Mouse (Mus musculus): ENCODE results near the gene Zfp760. TPM values are rescaled to one million over a fixed set of nuclear protein-coding genes. Genes with fewer than 3 reads are reported as not detected.
"Not testable (repeated sequence)": the region's sequence is repeated elsewhere in the genome, so short reads cannot be mapped to it uniquely, and the experiment has no call there.

The Zfp760 gene
- polyA plus RNA-seq (2012) = 0.56 and 0.92 TPM in 2 replicates

DNA sequence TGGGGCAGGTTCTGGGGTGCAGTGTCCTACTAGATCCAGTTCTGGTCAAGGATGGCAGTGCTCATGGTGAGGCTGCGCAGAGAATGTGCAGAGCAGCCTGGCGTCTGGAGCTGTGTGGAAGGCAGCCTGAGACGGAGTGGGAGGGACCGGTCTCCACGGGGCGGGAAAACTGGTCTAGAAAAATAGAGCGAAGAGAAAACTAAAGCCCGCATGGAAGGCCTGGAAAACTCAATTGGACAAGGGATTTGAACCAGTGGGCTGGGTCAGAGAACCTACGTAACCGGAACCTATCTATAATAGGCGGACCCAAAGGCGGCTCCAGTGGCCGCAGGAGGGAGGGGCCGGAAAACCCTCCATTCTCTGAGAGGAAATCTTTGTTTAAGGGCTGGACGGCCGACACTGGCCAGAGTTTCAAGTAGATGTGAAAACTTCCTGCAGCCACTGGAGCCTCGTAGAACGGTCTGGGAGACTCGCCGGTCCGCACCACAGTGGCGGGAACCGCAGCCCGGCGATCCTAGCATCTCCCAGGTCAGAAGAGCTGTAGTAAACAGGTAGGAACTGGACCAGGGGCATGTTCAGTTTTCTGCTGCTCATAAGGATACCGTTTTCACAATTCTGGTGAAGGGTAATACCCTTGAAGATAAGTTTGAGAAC, at the start of gene Zfp760:
Gene Zfp760, plus strand, starts transcription at position 399 of the 654 bp plus-strand sequence.
- no peak for TF ChIP-seq GATA1 (IDR thresholded peaks at IDR 0.05; ENCODE audit: low read length)

DNA sequence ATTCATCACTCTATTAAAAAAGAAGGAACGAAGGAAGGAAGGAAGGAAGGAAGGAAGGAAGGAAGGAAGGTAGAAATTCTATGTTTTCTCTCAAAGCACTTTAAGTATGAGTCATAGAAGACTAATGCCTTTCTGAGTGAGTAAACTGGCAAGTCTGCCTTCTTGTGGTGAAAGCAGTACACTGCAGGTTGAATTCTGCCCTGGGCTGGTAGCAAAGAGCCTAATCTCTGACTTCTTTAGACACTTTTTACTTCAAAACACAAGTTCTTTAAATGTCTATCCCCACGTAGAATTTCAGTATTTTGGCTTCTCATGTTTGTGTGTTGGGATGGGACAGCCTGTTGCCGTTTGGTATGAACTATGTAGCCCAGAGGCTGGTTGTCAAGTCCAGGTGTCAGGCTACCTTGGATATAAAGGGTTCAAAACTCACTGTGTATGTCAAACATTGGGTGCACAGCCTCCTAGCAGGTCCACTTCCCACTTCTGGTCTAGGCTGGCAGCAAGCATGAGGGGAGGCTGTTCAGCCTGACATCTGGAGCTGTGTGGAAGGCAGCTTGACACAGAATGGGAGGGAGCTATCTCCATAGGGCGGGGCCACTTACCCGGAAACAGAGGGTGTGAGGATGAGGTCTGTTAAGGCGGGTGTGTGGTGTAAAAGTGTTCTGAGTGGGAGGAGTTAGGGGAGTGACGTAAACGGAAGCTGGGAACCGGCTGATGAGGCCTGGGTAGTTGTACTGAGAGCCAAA, 28.1 kb upstream of the Zfp760 start:
- no peak for TF ChIP-seq GATA1 (IDR thresholded peaks at IDR 0.05; ENCODE audit: low read length)

DNA sequence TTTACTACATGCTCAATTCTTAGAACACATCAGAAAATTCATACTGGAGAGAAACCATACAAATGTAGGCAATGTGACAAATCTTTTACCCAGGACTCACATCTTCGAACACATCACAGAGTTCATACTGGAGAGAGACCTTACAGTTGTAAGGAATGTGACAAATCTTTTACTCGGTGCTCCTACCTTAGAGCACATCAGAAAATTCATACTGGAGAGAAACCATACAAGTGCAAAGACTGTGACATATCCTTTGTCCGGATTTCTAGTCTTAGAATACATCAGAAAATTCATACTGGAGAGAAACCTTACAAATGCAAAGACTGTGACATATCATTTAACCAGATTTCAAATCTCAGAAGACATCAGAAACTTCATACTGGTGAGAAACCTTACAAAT, 16.0 kb upstream of the Zfp760 start, which contains the start of gene Gm10226:
Gene Gm10226, plus strand, starts transcription at position 301 of the 400 bp plus-strand sequence.
- TF ChIP-seq GATA1 (IDR thresholded peaks at IDR 0.05; ENCODE audit: low read length) = no peak

DNA sequence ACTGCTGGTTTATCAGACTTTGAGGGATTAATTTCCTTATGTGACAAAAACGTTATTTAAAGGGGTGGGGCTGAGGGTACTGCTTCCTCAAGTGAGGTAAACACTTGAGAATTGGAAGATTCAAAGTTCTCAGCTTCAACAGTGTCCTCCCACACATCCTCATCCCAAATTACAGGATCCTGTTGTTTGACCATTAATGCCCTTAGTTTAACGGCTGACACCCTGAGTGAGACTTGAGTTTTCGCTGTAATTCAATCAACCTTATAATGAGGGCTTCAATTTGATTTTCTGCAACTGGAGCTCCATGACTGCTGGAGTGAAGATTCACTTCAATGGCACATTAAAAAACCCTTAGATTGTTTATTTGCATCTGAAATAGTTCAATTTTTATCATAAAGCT, 14.2 kb upstream of the Zfp760 start:
- no peak for TF ChIP-seq GATA1 (IDR thresholded peaks at IDR 0.05; ENCODE audit: low read length)

DNA sequence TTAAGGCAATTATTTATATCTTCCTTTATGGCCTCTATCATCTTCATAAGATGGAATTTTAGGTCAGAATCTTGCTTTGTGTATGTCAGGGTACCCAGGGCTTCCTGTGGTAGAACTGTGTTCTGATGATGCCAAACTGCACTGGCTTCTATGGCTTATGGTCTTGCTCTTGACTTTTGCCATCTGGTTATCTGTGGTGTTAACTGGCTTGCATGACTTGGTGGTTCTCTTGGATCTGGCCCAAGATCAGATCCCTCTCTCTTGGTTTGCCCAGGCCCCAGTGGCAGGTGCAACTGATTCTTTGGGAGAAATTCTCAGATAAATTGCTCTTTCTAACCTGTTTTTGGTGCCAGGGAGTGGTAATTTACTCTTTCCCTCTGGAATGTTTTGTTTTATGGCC, 11.5 kb upstream of the Zfp760 start:
- no peak for TF ChIP-seq GATA1 (IDR thresholded peaks at IDR 0.05; ENCODE audit: low read length)

DNA sequence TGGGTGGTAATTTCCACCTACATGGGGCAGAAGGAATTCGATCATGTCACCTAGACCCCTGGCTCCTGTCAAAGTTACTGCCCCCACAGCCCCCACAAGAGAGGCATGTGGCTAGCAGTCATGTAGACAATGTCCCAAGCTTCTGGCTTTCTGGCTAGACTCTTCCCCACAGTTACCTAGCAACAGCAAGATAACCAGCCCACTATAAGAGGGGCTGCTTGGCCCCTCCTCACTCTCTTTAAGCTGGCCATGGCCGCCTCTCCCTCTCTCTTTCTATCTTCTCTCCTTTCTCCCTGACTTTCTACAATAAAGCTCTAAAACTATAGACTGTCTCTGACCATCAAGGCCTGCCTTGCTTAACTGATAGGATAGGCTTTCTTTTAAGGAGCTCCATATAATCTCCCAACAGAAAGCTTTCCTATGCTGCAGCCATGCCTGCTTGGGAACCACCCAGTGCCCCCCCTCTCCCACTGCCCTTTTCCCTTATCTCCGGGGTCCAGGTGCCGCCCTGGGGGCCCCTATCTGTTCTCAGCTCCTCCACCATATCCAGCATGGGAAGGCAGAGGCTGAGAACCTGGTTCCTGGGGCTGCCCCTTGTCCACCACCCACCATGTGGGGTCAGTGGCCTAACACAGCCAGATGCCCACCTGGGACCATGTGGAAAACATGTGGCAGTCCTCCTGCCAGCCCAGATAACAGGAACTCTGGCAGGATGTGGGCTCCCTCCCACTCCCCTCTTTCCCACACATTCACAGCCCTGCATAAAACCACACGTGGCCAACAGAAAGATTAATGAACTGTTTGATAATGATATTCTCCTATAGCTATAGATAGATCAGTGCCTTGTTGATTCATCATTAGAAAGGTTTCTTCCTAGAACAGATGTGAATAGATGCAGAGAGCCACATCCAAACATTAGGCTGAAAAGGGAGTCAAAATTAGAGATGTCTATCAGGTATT, 5.0 kb upstream of the Zfp760 start:
- peak; percentile 57 for TF ChIP-seq GATA1 (IDR thresholded peaks at IDR 0.05; ENCODE audit: low read length)

DNA sequence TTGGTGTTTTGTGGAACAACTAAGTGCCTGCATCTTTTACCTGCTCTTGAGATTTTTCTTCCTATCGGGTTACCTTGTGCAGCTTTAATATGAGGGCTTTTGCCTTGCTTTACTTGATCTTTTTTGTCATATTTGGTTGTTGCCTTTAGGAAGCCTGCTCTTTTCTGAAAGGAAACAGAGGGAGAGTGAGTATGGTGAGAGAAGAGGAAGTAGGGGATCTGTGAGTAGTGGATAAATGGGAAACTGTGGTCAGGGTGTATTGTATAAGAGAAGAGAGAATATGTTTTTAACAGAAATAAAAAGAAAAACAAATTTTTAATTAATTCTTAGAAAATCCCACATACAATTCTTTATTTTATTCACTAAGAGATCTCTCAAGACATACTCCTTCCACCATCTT, 4.1 kb upstream of the Zfp760 start:
- TF ChIP-seq GATA1 (IDR thresholded peaks at IDR 0.05; ENCODE audit: low read length) = no peak

DNA sequence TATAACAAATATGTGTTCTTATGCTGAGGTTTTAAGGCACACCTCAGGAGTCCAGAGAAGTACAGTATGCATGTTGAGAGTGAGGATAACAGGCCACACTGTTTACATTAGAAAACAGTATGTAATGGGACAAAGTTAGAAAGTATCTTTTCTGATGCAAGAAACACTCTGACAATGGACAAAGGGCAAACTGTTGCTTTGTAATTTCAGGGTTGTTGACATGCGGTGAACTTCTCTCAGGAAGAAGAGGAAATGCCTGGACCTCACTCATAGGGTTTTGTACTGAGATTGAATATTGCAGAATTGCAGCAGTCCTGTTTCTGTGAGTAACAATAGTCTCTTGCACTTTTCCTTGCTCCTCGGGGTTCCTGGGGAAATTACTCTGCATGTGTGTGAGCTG, 860 bp downstream of the Zfp760 start:
- no peak for TF ChIP-seq GATA1 (IDR thresholded peaks at IDR 0.05; ENCODE audit: low read length)

DNA sequence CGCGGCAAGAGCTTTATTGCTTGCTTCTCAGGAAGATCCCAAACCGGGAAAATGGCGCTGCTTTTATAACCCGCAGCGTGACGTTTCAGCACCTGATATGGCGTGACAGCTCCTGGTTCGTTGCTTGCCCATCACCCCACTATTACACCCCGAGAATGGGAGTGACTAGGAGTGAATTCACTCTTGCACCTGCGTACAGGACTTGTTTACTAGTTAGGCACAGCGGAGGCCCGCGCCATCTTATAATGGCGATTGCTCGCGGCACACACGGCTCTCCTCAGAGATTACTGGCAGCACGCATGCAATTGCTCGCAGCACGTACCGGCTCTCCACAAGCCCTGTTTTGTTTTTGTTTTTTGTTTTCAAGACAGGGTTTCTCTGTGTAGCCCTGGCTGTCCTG, 23.0 kb downstream of the Zfp760 start, which contains the start of gene Zfp229:
Gene Zfp229, plus strand, starts transcription at position 301 of the 400 bp plus-strand sequence.
- not testable (repeated sequence) for TF ChIP-seq GATA1 (IDR thresholded peaks at IDR 0.05; ENCODE audit: low read length)

DNA sequence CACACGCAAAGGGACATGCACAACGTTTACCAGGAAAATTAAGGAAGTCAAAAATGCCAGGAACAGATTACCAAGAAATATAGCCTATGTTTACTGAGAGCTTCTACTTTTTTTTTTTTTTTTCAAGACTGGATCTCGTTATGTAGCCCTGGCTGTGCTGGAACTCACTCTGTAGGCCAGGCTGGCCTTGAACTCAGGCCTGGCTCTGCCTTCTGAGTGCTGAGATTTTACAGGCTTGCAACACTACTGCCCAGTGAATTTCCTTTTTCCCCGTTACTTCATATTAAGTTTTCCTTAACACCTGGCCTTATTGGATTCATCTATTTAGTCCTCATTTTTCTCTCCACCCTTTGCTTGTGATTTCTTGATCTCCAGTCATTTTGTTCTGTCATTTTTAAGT, 25.5 kb downstream of the Zfp760 start:
- no peak for TF ChIP-seq GATA1 (IDR thresholded peaks at IDR 0.05; ENCODE audit: low read length)

DNA sequence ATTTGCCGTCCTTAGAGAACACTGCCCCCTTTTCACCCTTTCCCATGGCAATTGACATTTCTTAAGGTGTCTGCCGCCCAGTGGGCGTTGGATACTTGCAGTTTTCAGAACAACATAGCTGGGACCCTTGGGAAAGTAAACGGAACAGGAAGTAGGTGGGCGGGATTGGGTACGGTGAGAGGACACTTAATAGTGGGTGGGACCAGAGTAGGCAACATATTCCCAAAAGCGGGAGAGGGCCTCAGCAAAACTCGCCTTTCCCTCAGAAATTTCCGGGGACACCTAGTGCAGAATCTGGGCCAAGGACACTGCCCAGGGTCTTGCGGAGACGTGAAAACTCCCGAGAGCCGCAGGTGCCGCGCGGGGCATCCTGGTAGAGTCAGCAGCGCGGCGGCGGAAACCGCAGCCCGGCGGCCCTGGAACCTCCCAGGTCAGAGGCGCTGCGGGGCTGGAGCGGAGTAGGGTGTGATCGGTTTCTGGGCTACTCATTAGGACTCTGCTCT, 26.0 kb downstream of the Zfp760 start:
- TF ChIP-seq GATA1 (IDR thresholded peaks at IDR 0.05; ENCODE audit: low read length) = no peak

DNA sequence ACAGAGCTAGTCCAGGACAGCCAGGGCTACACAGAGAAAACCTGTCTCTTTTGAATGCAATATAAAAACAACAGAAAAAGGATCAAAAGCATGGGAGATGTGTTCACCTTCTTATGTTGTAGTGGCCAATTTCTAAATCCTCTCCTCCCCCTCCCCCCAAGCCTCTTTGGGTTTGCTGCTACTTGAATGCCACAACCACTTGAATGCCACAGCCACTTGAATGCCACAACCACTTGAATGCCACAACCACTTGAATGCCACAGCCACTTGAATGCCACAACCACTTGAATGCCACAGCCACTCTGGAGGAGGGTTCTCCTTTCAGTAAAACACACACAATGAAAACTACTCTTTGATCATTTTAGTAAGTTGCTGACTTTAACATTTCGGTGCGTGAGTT, 45.2 kb downstream of the Zfp760 start:
- TF ChIP-seq GATA1 (IDR thresholded peaks at IDR 0.05; ENCODE audit: low read length) = no peak

DNA sequence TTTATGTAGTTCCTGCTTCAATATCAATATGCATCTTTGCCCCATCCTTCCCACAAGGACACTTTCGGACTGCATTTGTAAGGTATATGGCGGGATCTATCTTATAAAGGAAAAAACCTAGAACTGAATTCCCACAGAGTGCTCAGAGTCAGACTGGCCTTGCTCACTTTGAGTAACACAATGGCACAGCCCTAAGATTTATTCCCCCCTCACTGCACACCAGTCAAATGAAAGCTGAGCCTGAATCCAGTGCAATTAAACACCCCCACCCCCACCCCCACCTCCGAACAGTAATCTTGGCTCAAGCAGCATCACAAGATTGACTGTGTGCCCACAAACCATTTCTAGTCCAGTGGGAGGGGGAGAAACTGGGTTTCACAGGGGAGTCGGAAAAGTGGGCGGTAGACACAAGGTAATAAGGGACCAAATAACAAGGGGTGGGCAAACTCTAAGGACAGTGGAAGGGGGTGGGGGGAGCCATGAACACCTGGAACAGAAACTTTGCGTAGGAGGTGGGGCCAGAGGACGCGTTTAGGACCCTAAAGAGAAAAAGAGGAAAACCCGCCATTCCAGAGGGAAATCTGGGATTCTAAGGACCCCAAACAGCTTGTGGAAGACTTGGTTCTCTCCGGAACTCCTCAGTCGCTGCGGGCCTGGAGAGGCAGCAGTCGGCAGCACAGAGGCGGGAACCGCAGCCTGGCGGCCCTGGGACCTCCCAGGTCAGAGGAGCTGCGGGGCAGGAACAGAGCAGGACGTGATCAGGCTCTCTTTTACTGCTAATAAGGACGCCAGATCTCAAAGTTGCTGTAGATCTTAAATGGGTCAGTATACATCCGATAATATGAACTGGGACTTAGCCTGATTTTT, 46.0 kb downstream of the Zfp760 start:
- TF ChIP-seq GATA1 (IDR thresholded peaks at IDR 0.05; ENCODE audit: low read length) = no peak

DNA sequence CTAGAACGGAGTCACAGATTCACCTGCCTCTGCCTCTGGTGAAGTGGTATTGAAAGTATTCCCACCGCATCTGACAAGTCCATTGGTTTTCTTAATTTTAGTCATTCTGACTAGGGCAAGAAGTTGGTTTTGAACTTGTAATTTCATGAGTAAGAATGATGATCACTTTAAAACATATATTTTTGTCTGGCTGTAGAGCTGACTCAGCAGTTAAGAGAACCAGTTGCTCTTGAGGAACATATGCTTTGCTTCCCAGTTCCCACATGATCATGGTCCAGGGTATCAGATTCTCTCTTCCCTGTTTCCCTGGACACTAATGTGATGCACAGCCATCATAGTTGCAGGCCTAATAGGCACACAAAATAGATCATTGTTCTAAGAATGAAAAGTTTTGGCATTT, 62.8 kb downstream of the Zfp760 start:
- no peak for TF ChIP-seq GATA1 (IDR thresholded peaks at IDR 0.05; ENCODE audit: low read length)

Other genes with a start within 250 kb of the Zfp760 start
- gene Zfp53, start 218.7 kb upstream of the Zfp760 start, polyA plus RNA-seq (2012) = 2.3 and 3.3 TPM in 2 replicates
- 0.32 and 0.33 TPM in 2 replicates for gene Zfp52, start 172.2 kb upstream of the Zfp760 start, polyA plus RNA-seq (2012)
- 2.2 and 2.9 TPM in 2 replicates for gene Zfp948, start 140.7 kb upstream of the Zfp760 start, polyA plus RNA-seq (2012)
- 0.13 and 0.27 TPM in 2 replicates for gene Zfp983, start 57.1 kb upstream of the Zfp760 start, polyA plus RNA-seq (2012)
- gene Gm10226, start 15.9 kb upstream of the Zfp760 start, polyA plus RNA-seq (2012) = not detected in 2 replicates
- 1.6 and 2.0 TPM in 2 replicates for gene Zfp229, start 23.1 kb downstream of the Zfp760 start, polyA plus RNA-seq (2012)
- gene Zfp820, start 138.0 kb downstream of the Zfp760 start, polyA plus RNA-seq (2012) = not detected in 2 replicates
- not detected in 2 replicates for gene Zfp995, start 202.2 kb downstream of the Zfp760 start, polyA plus RNA-seq (2012)

All from G1E-ER4 (cell line).